Mouse (Mus musculus): ENCODE results near the gene Insig1.
A peak's percentile ranks its signal among the peaks of the same experiment; 100 is the strongest.

Insig1 gene

DNA sequence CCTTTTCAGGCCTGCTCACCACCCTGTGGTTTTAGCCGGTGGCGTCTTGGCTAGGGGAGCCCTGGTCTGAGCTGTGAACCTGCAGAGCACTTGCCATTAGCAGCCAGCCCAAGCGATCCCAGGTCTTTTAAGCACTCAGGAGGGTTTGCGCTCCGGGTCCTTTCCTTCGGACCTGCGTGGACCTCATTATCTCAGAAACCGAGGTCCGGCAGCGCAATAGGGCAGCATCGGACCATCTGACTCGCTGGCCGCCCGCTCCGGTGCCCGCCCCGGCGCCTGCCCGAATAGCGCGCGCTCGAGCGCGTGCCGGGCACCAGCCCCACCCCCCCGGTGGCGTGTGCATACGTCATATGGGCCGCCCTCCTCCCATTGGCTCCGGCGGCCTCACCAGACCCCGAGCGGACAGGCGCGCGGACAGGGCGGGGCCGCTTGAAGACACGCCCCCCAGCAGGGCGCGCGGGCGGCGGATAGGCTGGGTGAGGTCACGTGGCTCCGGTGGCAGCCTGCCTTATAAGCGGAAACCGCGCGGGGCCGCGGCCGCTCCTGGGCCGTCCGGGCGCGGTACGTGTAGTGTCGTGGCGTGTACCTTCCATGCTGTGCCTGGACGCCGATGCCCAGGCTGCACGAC is at the start of gene Insig1:
Gene Insig1, plus strand, starts transcription at position 536 of the 628 bp plus-strand sequence.
- DNase-seq (ENCODE audit: low read depth, low spot score) = peak; percentile 99

DNA sequence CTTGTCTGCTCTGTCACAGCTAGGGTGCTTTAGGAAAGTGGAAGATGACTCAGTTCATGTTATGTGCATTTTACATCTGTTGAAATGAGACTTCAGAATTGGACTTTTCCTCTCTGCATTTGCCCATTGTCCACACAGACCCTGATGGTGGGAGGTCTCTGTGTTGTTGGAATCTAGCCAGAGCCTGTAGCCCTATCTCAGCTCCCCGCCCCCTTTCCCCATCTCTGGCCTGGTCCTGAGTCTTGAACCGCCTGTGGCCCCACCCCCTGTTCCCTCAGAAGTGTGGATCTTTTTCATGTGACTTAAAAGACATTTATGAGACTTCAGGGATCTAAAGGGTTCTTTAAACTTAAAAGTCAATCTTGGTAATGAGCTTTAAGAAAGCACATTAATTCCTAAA is 47.7 kb upstream of the Insig1 start:
- DNase-seq (ENCODE audit: low read depth, low spot score) = no peak

DNA sequence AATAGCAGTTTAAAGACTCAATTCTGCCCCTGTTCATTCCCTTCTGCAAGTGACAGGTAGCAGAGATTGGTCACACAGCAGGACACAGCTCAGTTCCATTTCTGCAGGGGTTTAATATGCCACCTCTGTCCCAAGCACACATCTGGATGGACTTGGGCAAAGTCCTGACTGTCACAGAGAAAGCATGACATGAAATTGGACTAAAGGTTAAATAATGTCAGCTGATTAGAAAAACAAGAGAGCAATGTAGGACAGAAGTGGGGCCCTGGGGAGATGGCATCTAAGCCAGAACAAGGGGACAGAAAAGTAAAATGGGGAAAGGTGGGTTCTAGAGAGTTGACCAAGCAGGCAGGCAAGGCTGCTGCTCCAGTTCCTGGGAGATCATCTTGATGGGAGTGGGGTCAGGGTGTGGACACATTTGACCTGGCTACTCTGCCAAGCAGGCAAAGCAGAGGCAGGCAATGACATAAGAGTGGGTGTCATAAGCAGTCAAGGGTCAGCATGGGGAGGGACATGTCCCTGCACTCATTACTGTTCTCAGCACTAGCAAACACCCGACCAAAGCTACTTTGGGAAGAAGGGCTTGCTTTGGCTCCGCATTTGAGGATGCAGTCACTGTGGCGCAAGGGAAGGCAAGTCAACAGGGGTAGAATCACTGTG is 39.5 kb upstream of the Insig1 start:
- DNase-seq (ENCODE audit: low read depth, low spot score) = no peak

DNA sequence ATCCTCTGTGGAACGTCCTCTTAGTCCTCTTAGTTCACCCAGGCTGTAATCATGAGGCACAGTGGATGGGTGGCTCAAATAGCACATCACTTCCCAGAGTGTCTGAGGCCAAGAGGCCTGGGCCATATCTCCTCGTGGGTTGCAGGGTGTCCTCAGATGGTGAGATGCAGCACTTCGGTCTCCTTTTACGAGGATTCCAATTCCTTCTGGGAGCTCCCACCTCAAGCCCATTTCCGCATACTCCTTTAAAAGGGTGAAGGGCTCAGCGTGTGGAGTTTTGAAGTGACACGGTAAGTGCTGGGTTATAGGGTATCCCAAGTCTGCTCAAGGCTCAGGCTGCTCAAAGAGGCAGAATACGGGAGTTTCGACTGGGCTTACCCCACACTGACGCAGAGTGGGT is 38.3 kb upstream of the Insig1 start:
- no peak for DNase-seq (ENCODE audit: low read depth, low spot score)

DNA sequence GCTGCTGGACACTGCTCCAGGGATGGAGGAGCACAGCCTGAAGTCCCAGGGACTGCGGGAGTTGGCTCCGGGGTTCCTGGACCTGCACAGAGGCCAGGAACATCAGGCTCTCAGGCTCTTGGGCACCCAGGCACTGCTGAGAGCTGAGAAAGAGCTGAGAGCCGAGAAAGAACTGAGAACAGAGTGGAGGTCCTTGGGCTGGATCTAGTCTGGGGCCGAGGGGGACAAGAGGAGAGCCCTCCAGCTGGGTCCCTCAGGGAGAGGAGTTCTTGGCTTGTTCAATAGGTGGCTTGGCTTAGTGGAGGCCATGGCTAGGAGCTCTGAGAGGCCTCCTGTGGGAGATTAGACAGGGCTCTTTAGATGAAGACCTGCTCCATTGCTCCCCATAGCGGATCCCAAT is 37.9 kb upstream of the Insig1 start:
- no peak for DNase-seq (ENCODE audit: low read depth, low spot score)

DNA sequence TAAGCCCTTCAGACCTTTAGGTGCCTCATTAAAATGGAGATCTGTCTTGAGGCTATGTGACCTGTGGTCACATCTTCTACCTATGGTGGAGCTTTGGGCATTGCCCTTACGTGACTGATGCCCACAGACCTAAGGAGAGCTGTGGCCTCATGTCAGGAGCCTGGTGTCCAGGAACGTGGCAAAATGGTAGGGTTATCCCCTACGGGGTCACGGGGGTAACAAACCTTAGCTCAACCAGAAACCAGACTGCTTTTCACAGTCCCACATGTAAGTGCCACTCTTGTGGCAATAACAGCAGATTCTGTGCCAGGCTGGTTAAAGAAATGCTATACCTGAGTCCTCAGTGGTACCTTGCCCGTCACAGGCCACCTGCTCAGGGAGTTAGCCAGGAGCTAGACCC is 37.3 kb upstream of the Insig1 start:
- DNase-seq (ENCODE audit: low read depth, low spot score) = no peak

DNA sequence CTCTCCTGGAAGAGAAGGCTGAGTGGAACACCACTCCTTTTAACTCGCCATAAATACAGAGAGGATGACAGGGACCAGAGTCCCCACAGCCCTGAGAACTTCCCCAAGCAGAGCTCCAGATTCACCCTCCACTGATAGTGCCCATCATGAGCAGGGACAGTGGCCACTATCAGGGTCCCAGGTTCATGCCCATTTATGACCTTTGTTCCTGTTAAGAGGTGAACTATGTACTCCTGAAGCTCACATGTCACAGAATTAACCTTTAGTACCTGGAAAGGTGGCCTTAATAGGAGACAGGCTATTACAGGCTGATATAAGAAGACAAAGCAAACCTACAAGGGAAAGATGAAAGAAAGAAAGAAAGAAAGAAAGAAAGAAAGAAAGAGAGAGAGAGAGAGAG is 35.2 kb upstream of the Insig1 start:
- DNase-seq (ENCODE audit: low read depth, low spot score) = no peak

DNA sequence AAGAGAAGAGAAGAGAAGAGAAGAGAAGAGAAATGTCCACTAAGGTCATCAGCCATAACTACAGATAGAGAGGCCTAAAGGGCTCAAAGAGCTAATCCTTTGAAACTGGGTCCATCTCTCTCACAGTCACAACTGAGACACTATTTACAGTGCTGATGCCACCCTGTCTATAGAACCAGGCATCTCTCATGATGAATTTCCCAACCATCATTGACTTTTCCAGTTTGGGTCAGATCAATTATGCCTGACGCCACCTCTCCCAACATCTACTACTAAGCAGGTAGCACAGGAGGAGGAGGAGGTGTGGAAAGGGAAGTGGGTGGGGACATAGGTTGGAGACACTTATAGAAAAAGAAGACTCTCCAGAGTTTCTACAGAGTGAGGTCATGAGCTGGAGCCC is 34.6 kb upstream of the Insig1 start:
- no peak for DNase-seq (ENCODE audit: low read depth, low spot score)

DNA sequence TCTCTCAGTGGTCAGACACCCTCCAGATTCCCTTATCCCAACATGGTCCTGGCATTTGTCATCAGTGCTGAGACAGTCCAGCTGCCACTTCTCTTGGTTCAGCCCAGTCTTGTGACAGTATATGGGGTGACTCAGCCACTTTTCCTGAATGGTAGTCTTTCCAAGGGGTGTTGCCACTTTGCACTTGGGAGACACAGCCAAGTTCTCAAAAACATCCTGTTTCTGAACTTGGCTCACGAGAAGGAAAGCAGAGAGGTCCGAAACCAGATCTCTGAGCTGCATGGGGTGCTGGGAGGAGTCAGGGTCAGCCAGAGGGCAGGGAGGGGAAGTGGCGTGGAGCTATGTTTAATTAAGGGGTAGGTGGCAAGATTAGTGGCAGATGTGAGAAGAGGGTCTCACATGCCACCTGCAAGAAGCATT is 34.0 kb upstream of the Insig1 start:
- DNase-seq (ENCODE audit: low read depth, low spot score) = peak; percentile 22

DNA sequence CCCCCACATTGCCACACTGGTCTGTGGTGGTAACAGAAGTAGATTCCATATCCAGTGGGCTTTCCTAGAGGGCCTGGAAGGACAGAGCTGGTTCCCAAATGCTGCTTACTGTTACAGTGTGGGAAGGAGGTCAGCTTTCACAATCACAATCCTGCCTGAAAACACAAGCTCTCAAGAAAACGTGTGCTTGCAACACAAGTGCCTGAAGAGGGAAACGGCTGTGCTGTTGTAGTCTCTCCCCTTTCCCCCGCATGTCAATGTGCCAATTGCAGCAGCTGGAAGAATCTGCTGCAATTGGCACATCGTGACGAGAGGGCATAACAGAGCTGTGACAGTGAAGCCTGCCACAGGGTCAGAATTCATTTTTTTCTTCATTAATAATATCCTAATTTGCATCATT is 33.5 kb upstream of the Insig1 start:
- DNase-seq (ENCODE audit: low read depth, low spot score) = peak; percentile 27

DNA sequence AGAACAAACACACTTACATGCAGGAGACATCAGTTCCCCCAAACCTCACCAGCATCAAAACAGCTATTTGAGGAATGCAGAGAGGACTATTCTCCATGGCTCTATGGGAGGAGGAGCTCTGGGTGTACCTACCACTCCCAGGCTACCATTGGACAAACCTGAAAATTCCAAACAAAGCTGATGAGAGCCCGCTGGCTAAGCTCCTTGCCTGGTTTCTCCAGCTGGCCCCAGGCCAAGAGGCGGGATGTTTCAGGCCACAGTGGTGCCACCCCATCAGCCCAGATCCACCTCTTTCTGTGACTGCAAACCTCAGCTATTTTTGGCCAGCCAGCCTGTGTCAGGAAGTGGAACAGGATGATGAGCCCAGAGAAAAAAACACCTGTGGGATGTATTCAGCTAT is 33.0 kb upstream of the Insig1 start:
- DNase-seq (ENCODE audit: low read depth, low spot score) = peak; percentile 36

DNA sequence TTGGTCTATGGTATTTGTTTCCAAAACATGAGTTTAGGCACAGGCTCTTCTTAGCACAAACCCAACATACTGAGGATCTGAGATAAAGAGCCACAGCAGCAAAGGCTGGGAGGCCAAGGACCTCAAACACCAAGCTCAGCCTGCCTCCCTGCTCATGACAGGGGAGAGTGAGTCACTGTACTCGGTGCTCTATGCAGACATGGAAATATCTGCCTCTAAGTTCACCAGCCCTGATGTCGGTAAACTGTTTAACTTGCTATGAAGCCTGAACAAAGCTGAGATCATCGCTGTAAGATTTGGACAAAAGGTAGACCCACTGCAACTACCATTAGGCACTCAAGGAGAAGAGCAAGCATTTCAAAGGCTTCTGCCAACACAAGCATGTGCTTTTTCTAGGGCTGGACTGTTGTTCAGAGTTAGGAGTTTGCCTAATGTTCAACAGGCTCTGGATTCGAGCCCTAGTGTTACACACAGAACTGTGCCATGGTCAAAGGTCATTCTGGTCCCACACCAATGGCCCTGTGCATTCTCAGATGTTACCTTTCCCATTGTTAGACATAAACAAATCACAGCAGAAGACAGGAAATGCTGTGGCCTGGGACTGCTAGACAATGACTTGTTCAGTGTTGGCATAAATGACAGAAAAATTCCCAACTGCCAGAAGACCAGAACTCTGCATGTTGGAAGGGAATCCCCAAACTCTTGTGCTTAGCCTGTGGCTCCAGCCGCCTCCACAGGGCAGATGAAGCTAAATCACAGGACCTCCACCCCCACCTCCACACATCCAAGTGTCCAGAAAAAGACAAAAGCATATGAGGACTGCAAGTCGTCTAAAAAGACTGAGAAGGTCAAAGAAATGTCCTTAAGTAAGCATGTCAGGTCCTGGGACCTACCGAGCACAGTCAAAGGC is 31.2 kb upstream of the Insig1 start:
- DNase-seq (ENCODE audit: low read depth, low spot score) = no peak

DNA sequence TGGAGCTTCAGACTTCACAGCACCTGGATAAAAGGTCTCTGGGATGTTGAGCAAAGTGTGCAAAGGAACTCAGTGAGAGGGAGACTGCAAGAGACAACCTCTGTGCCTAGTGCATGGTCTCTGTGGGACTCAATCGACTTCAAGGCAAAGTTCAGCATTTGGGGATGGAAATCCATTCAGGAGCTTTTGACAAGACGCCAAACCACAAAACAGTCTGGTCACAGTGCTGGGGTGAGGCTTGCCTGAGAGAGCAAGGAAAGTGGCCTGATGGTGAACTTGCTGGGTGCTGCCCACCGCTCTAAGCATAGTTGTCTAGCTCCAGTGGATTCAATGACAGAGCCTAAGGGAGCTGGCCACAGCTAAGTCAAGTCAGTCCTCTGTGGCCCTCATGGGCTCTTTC is 30.4 kb upstream of the Insig1 start:
- no peak for DNase-seq (ENCODE audit: low read depth, low spot score)

DNA sequence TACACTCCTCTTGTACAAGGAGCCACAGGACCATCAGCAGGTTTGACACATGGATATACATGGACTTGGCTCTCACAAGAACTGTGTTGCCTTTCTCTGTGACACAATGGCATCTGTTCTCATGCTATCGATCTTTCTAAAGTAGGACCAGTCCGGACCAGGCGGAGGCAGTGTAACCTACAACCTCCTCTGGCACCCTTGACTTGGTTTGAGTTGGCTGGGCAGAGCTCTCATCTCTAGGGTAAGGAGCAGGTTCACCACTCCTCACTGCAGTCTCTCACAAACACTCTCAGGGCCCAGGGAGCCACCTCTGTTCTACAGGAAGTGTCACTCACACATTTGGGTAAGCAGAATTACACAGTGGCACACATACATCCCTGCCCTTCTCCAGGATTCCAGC is 29.1 kb upstream of the Insig1 start:
- DNase-seq (ENCODE audit: low read depth, low spot score) = no peak

DNA sequence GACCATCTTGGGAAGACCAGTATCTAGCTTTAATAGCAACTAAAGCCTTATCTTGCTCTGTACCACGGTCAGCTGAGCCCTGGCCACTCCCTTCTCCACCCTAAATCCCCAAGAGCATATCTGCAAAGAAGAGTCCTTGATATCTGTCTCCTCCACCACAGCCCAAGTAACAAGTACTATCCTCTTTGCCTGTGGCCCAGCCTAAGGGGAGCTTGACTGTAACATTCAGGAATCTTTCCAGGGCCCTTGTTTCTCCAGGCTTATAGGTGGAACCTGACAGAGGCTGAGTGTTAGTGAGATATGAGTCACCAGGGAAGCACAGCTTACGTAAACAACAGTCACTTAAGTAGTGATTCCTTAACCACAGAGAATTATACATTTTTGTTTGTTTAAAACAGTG is 28.4 kb upstream of the Insig1 start:
- peak; percentile 25 for DNase-seq (ENCODE audit: low read depth, low spot score)

DNA sequence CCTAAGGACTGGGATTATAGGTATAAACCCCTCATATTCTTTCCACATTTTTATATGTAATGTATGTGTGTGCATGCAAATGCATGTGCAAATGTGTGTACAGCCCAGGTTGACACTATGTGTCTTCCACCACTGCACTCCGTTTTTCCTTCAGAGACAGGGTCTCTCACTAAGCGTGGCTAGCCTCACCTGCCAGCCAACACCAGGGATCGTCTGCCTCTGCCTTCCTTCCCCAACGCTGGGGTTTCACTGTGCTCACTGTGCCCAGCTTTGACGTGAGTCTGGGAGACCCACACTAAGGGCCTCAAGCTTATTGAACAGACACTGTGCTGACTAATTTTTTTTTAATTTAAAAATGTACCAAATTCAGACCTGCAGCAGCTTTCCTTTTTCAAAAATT is 27.8 kb upstream of the Insig1 start:
- DNase-seq (ENCODE audit: low read depth, low spot score) = no peak

DNA sequence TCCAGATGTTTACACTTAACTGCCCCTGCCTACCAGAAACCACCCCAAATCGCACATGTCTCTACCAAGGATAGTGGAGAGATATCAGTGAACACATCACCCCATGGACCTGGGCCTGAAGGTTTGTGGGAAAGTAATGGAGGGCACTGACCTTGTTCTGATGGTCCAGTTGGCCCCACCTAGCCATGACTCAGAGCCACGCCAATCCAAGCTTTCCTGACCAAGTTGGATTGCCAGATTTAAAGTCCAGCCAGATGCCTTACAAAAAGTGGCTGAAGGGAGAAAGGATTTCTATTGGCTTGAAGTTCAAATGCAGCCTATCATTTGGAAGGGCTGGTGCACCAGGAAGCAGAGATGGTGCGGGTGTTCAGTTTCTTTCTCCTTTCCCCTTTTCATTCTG is 24.2 kb upstream of the Insig1 start:
- DNase-seq (ENCODE audit: low read depth, low spot score) = no peak

DNA sequence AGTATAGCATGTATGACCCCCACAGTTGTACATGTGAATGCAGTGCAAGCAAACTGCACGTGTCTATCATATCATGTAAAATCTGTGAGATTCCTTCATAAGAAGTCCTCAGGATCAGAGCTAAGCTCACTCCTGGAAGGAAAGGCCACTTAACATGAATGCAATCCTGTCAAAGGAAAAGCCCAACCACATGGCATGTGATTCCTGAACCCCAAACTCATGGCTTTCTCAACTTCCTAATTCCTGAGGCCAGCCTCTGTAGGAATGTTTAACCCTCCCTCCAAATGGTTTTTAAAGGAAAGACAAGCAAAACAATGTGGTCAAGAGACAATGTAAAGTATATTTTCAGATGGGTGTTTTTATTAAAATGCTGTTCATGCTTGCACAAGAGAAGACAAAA is 23.2 kb upstream of the Insig1 start:
- no peak for DNase-seq (ENCODE audit: low read depth, low spot score)

DNA sequence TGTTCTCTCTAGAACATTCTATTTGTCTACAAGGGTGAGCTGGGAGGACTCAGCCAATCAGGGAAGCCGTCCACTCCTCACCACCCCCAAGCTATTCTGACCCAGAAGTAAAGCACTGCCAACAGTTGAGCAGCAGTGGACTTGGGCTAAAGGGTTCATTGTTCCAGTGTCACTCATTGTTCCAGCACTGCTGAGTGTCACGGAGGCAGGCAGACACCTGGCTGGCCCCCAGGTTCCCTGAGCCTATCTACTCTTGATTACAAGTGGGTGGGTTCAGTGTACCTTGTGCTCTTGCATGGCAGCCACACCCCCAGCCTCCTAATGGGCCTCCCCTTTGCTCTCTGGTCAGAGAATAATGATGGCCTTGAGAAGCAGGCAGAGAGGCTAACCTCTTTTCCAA is 15.7 kb upstream of the Insig1 start:
- DNase-seq (ENCODE audit: low read depth, low spot score) = peak; percentile 55

DNA sequence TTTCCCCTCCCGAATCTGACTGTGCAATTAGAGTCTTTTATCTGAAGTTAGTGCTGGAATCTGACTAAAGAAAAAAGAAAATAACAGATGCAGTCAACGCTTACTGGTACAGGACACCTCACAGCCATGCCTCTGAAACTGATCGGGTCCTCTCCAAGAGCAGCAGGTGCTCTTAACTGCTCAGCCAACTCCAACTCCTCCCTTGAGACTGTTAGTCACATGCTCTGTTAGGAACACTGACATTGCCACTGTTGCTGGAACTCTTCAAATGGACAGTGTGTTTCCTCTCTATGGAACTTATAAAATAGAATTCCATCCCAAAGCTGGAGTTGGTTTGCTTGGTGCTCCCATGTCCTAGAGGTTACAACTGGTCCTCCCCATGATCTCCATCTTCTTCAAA is 14.3 kb upstream of the Insig1 start:
- no peak for DNase-seq (ENCODE audit: low read depth, low spot score)

DNA sequence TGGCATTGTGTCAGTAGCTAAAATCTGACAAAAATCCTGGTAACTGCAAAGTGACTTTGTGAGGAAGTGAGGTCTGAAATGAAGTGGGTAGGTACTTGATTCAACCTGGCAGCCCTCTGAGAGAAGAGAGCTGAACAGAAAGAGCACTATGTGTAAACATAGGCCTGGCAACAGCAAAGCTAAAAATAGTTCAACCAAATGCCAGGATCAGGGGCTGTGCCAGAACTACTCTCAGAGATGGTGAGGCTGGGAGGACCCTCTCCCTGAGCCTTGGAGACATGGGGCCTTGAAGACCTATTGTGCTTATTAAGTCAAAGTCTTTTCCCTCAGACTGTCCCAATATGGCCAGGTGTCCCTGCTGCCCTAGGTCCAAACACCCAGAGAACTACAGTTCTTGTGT is 10.7 kb upstream of the Insig1 start:
- DNase-seq (ENCODE audit: low read depth, low spot score) = peak; percentile 46

DNA sequence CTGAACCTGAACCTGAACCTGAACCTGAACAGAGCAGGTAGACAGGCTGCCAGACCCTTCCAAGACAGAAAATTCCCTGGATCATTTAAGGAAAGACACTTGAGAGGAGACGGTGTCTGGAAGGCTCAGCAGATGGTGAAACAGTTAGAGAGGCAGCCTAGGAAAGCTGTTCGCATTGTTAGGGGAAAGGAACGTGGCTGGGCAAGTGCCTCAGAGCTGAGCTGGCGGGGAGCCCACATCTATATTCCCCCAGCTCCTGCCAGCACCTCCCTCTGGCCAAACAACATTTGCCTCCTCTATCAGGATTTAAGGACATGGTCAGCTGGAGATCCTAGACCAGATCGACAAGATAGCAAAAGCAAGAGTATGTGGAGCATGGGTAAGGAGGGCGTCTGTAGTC is 10.2 kb upstream of the Insig1 start:
- peak; percentile 71 for DNase-seq (ENCODE audit: low read depth, low spot score)

Data from brain, adult 2 months (tissue).